Comparison of ENCODE assay signal across 7 mouse cellular contexts in the genomic region with DNA sequence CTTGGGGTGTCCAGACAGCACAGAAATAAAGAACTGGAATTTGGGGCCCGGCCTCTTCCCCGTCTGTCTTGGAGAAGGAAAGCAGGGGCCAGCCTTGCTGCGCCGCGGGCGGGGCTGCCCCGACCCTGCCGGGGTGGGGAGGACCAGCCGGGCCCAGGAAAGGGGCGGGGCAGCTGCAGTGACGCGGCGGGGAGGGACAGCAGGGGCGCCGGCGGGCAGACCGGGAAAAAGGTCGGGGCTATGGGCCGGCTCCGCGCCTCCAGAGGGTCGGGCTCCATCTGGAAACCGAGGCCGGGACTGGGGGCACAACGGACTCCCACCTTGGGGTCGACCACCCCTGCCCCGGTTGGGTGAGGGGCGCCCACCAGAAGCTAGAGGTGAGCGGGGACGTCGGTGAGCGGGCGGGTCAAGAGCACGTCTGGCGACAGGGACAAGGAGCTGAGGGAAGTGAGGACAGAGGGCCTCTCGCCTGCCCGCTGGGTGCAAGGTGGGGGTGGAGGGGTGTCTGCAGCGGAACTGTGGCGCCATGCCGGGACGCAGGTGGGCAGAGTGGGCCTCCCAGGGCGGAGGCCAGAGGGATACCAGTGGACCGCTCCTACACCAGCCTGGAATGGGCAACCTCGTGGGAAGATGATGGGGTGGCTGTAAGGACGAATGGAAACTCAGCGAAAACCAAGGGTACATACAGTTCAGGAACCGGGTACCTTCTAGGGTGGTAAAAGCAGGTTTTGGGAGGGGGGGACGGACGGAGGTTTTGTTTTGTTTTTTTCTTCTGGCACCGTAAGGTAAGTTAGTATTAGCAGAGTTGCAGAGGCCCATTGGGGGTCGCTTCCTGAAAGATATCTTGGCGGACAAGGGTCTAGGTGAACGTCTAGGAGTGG. TPM values are rescaled to one million over a fixed set of nuclear protein-coding genes. Genes with fewer than 3 reads are reported as not detected.
A peak's percentile ranks its signal among the peaks of the same experiment; 100 is the strongest.
DNase-seq lines count a peak whose midpoint lies in the region; ATAC-seq and TF ChIP-seq lines count a peak whose summit lies in the region.

A gene (plus strand): TSS at position 162 of the 881 bp plus-strand sequence.

- H3K9me3 ChIP-seq in limb, embryonic 10.5 days (replicated peaks): no peaks in the 10 kb centered on the region
- no peaks in the 10 kb centered on the region for H3K9me3 ChIP-seq in midbrain, embryonic 12.5 days

- no peaks in the 10 kb centered on the region for H3K27me3 ChIP-seq in Patski
- peaks cover 48% of the 10 kb centered on the region for H3K27me3 ChIP-seq in limb, embryonic 10.5 days (ENCODE audit: low read depth, poor library complexity, severe bottlenecking)
- H3K27me3 ChIP-seq in midbrain, embryonic 12.5 days: peaks cover 46% of the 10 kb centered on the region

- 1% methylated on average over 53 of the region's 53 CpGs for WGBS in limb, embryonic 10.5 days
- 2% methylated on average over 52 of the region's 53 CpGs for WGBS in midbrain, embryonic 12.5 days

- H3K27ac ChIP-seq in limb, embryonic 10.5 days: peak within 1 kb of the TSS; percentile 66
- peak within 1 kb of the TSS; percentile 52; the same call in 1 of the 2 replicates for H3K27ac ChIP-seq in midbrain, embryonic 12.5 days (replicated peaks)

- H3K4me1 ChIP-seq in limb, embryonic 10.5 days: peaks cover 62% of the 10 kb centered on the region
- peaks cover 55% of the 10 kb centered on the region for H3K4me1 ChIP-seq in midbrain, embryonic 12.5 days

- intact Hi-C loops in gastrocnemius, postnatal 36 days (cut with DNase I): loop anchor here (2.0 to 5.0 kb wide), 2 partner anchors 37 to 129 kb away; a partner anchor contains a TSS

- no peaks in the 10 kb centered on the region for H3K36me3 ChIP-seq in limb, embryonic 10.5 days
- H3K36me3 ChIP-seq in midbrain, embryonic 12.5 days: 0 out of 2 replicates have a peak, but pooled peaks cover 7% of the 10 kb centered on the region

- CTCF ChIA-PET in Patski (lab: Charles Lee): interaction anchor here (1.2 to 2.1 kb wide), 5 partner anchors 17 to 99 kb away, joined by 3 to 11 read pairs (median 4); no protein-coding TSS in a partner anchor

- H3K4me2 ChIP-seq in midbrain, embryonic 12.5 days (replicated peaks): peak within 1 kb of the TSS; percentile 78

- H3K4me3 ChIP-seq in limb, embryonic 10.5 days: peak within 1 kb of the TSS; percentile 63
- H3K4me3 ChIP-seq in midbrain, embryonic 12.5 days: peak within 1 kb of the TSS; percentile 55

- no peak for DNase-seq in Patski (ENCODE audit: low read depth, low spot score)
- DNase-seq in cerebellum, postnatal 14 days: peak; percentile 62 to 64
- peak; percentile 65 to 78 for DNase-seq in gastrocnemius, postnatal 36 days
- DNase-seq in limb, embryonic 10.5 days (ENCODE audit: low spot score): peak; percentile 73
- peak; percentile 78 to 81 for DNase-seq in spleen, postnatal 14 days (ENCODE audit: low spot score in 2 of 2)

- in situ Hi-C loops in Patski (cut with MboI; ENCODE audit: low pct_unique_long_range_greater_than_20kb): no loop called here

- peak; percentile 24 for ATAC-seq in Patski
- ATAC-seq in inflammation-experienced regulatory T-cells, adult 6 months: no peak
- ATAC-seq in midbrain, embryonic 12.5 days (ENCODE audit: low FRiP score, low read depth): no peak

- TF ChIP-seq CTCF in Patski (IDR thresholded peaks at IDR 0.05): no peak

- H3K9ac ChIP-seq in midbrain, embryonic 12.5 days (replicated peaks): peak within 1 kb of the TSS; percentile 65

- POLR2A ChIA-PET in Patski (lab: Charles Lee): interaction anchor here (1.0 to 1.5 kb wide), 3 partner anchors 21 to 101 kb away, joined by 4 to 5 read pairs (median 5); a partner anchor contains a TSS

RNA-seq across cellular contexts. Expression of the gene that starts here (rescaled TPM):
- polyA plus RNA-seq in Patski (2021): 109 TPM
- total RNA-seq in gastrocnemius, postnatal 36 days (2021): 1 to 10 TPM; 3.8 to 4.0 TPM
- polyA plus RNA-seq in inflammation-experienced regulatory T-cells, adult 6 months (2017; shearing (Covaris generic)): 100 to 1,000 TPM in 1 of 3 experiments, 10 to 100 TPM in 2; 80.6 to 147 (median 88.8) TPM
- 5.9 and 7.9 TPM in 2 replicates for polyA plus RNA-seq in limb, embryonic 10.5 days (2016; fragmentation: Nextera tagmentation; extraction: Ambion mirVana)
- 27.2 and 29.0 TPM in 2 replicates for polyA plus RNA-seq in midbrain, embryonic 12.5 days (2016; fragmentation: Nextera tagmentation; extraction: Ambion mirVana)
